In genomic region chr17:25818851-25819780, GRCm38 (mm10) we compare ENCODE assay signal across 8 mouse cellular contexts. TPM values are rescaled to one million over a fixed set of nuclear protein-coding genes. Genes with fewer than 3 reads are reported as not detected.
DNase-seq lines count a peak whose midpoint lies in the region; ATAC-seq and TF ChIP-seq lines count a peak whose summit lies in the region.

No protein-coding gene starts in this region.

- no peaks in the 10 kb centered on the region for H3K79me2 ChIP-seq in CH12.LX (replicated peaks; ENCODE audit: control insufficient read depth, extremely low read depth, insufficient read depth, poor library complexity, severe bottlenecking)

- intact Hi-C loops in heart, postnatal 10 days (cut with DNase I): no loop called here

- TF ChIP-seq CTCF in CH12.LX (conservative IDR thresholded peaks at IDR 0.05 in 1 of 2, IDR thresholded peaks at IDR 0.05 in 1 of 2; ENCODE audit: low read depth in 2 of 2, low read length in 2 of 2): no peak

- no peak for TF ChIP-seq RAD21 in CH12.LX (IDR thresholded peaks at IDR 0.05; ENCODE audit: low read depth, low read length)

- H3K36me3 ChIP-seq in heart, embryonic 12.5 days: no peaks in the 10 kb centered on the region
- H3K36me3 ChIP-seq in CH12.LX (replicated peaks in 1 of 2; ENCODE audit: control insufficient read depth in 1 of 2, insufficient read depth in 1 of 2, low read length in 1 of 2): no peaks in the 10 kb centered on the region
- no peaks in the 10 kb centered on the region for H3K36me3 ChIP-seq in embryonic facial prominence, embryonic 14.5 days (ENCODE audit: control insufficient read depth, insufficient read depth, low read length)
- H3K36me3 ChIP-seq in liver, embryonic 13.5 days: no peaks in the 10 kb centered on the region

- 6% methylated on average over 46 of the region's 46 CpGs for WGBS in heart, embryonic 12.5 days
- WGBS in embryonic facial prominence, embryonic 14.5 days: 9% methylated on average over 34 of the region's 46 CpGs
- 7% methylated on average over 46 of the region's 46 CpGs for WGBS in liver, embryonic 13.5 days (ENCODE audit: insufficient replicate concordance)

- H3K9me3 ChIP-seq in heart, embryonic 12.5 days (replicated peaks): no peaks in the 10 kb centered on the region
- H3K9me3 ChIP-seq in CH12.LX (replicated peaks; ENCODE audit: low read length): no peaks in the 10 kb centered on the region
- H3K9me3 ChIP-seq in embryonic facial prominence, embryonic 14.5 days (ENCODE audit: control insufficient read depth, low read length): no peaks in the 10 kb centered on the region
- H3K9me3 ChIP-seq in liver, embryonic 13.5 days (replicated peaks): no peaks in the 10 kb centered on the region

- peak; percentile 37; the same call in 1 of the 2 replicates for ATAC-seq in heart, embryonic 12.5 days (ENCODE audit: insufficient number of reproducible peaks, low FRiP score)
- ATAC-seq in embryonic facial prominence, embryonic 14.5 days (ENCODE audit: low read depth): no peak; the same call in 1 of the 2 replicates
- ATAC-seq in liver, embryonic 13.5 days (ENCODE audit: low read depth): peak; percentile 66

- peak overlapping the region; percentile 10 for H3K4me3 ChIP-seq in heart, embryonic 12.5 days
- peak overlapping the region in 1 of 3 experiments; percentile 15 for H3K4me3 ChIP-seq in CH12.LX (replicated peaks in 1 of 3; ENCODE audit: low read depth in 2 of 3, low read length in 2 of 3, poor library complexity in 1 of 3)
- H3K4me3 ChIP-seq in embryonic facial prominence, embryonic 14.5 days (ENCODE audit: low read depth, low read length): 0 out of 2 replicates have a peak overlapping the region, but pooled peaks have one; percentile 6
- peak overlapping the region; percentile 28 for H3K4me3 ChIP-seq in liver, embryonic 13.5 days (replicated peaks)

- no peak overlapping the region for H3K4me2 ChIP-seq in heart, embryonic 12.5 days
- H3K4me2 ChIP-seq in CH12.LX (ENCODE audit: insufficient read depth, low read depth, poor library complexity, severe bottlenecking): peak overlapping the region; percentile 76
- H3K4me2 ChIP-seq in embryonic facial prominence, embryonic 14.5 days (ENCODE audit: low read depth, low read length): peak overlapping the region; percentile 31
- peak overlapping the region; percentile 38 for H3K4me2 ChIP-seq in liver, embryonic 13.5 days

- peaks cover 9% of the 10 kb centered on the region for H3K4me1 ChIP-seq in heart, embryonic 12.5 days (replicated peaks)
- H3K4me1 ChIP-seq in CH12.LX (ENCODE audit: control insufficient read depth in 1 of 2, insufficient read depth in 2 of 2): peaks cover 12 to 17% of the 10 kb centered on the region in 2 experiments
- H3K4me1 ChIP-seq in embryonic facial prominence, embryonic 14.5 days (ENCODE audit: control insufficient read depth, insufficient read depth, low read length): peaks cover 3% of the 10 kb centered on the region
- peaks cover 19% of the 10 kb centered on the region for H3K4me1 ChIP-seq in liver, embryonic 13.5 days (replicated peaks)

- TF ChIP-seq EP300 in CH12.LX (IDR thresholded peaks at IDR 0.05; ENCODE audit: low read length): no peak

- dilution Hi-C loops in CH12.LX (cut with MboI; ENCODE audit: extremely low pct_ligation_motif_present, extremely low pct_unique_long_range_greater_than_20kb, low sequenced_read_pairs): no loop called here

- no peak for DNase-seq in heart, postnatal 10 days
- no peak for DNase-seq in CH12.LX (ENCODE audit: extremely low read depth)
- peak; percentile 21 for DNase-seq in embryonic facial prominence, embryonic 14.5 days (ENCODE audit: low spot score)
- DNase-seq in liver, embryonic 13.5 days: no peak
- no peak for DNase-seq in layer of hippocampus, adult 9-10 months (ENCODE audit: low spot score)
- DNase-seq in frontal cortex, postnatal 36 days (ENCODE audit: low spot score in 2 of 2): no peak
- DNase-seq in adrenal gland, postnatal 10 days: no peak

- H3K27ac ChIP-seq in heart, embryonic 12.5 days (ENCODE audit: poor library complexity, severe bottlenecking): no peak overlapping the region
- H3K27ac ChIP-seq in CH12.LX (ENCODE audit: insufficient read depth, low read depth): no peak overlapping the region
- H3K27ac ChIP-seq in embryonic facial prominence, embryonic 14.5 days (replicated peaks; ENCODE audit: low read depth, low read length): no peak overlapping the region
- H3K27ac ChIP-seq in liver, embryonic 13.5 days: no peak overlapping the region

- no peak for TF ChIP-seq POLR2A in CH12.LX (IDR thresholded peaks at IDR 0.05; ENCODE audit: low read depth, low read length)

- peaks cover 83% of the 10 kb centered on the region for H3K27me3 ChIP-seq in heart, embryonic 12.5 days (replicated peaks)
- peaks cover 81% of the 10 kb centered on the region for H3K27me3 ChIP-seq in CH12.LX (replicated peaks)
- peaks cover 37% of the 10 kb centered on the region for H3K27me3 ChIP-seq in embryonic facial prominence, embryonic 14.5 days (replicated peaks; ENCODE audit: control insufficient read depth, insufficient read depth, low read length)
- H3K27me3 ChIP-seq in liver, embryonic 13.5 days: peaks cover 84% of the 10 kb centered on the region

- in situ Hi-C loops in CH12.LX (cut with MboI; ENCODE audit: low pct_ligation_motif_present, low pct_unique_long_range_greater_than_20kb, low sequenced_read_pairs): no loop called here

- H3K9ac ChIP-seq in heart, embryonic 12.5 days: 0 out of 2 replicates have a peak overlapping the region, but pooled peaks have one; percentile 3
- H3K9ac ChIP-seq in CH12.LX (ENCODE audit: insufficient read depth, low read depth): no peak overlapping the region
- H3K9ac ChIP-seq in embryonic facial prominence, embryonic 14.5 days (ENCODE audit: low read depth, low read length): no peak overlapping the region; the same call in 1 of the 2 replicates
- H3K9ac ChIP-seq in liver, embryonic 13.5 days: peak overlapping the region; percentile 22; the same call in 1 of the 2 replicates

TF ChIP-seq in CH12.LX, 34 proteins besides CTCF, POLR2A, EP300 and RAD21:
- TF ChIP-seq NRF1 (IDR thresholded peaks at IDR 0.05; ENCODE audit: low read depth, low read length): peak; percentile 36; the same call in 1 of the 2 replicates
- TF ChIP-seq SIN3A (IDR thresholded peaks at IDR 0.05; ENCODE audit: low read length): no peak
- no peak for TF ChIP-seq UBTF (IDR thresholded peaks at IDR 0.05; ENCODE audit: low read depth, low read length)
- TF ChIP-seq USF1 (IDR thresholded peaks at IDR 0.05; ENCODE audit: low read depth, low read length): no peak
- TF ChIP-seq POLR2AphosphoS2 (IDR thresholded peaks at IDR 0.05; ENCODE audit: low read depth, low read length): no peak

RNA-seq across cellular contexts. Expression of gene Wdr24, which starts 4.3 kb away (rescaled TPM):
- polyA plus RNA-seq in heart, embryonic 12.5 days (2016; fragmentation: Nextera tagmentation; extraction: Ambion mirVana): 15.5 and 17.0 TPM in 2 replicates
- 10 to 100 TPM; 10.1 to 12.2 TPM for total RNA-seq in heart, postnatal 10 days (2021)
- total RNA-seq in CH12.LX (2012; rRNA removed) (27.2 and 28.6 TPM in 2 replicates), CH12.LX (2014; rRNA removed) (17.3 and 20.9 TPM in 2 replicates)
- 16.9 and 20.4 TPM in 2 replicates for polyA plus RNA-seq in CH12.LX (2012; ENCODE audit: insufficient read length, low read depth)
- 22.9 and 25.5 TPM in 2 replicates for polyA plus RNA-seq in embryonic facial prominence, embryonic 14.5 days (2014; fragmentation: Nextera tagmentation; extraction: Ambion mirVana)
- 11.9 and 14.2 TPM in 2 replicates for polyA plus RNA-seq in liver, embryonic 13.5 days (2015; fragmentation: Nextera tagmentation; extraction: Ambion mirVana)
- total RNA-seq in adrenal gland, postnatal 10 days (2021): 10 to 100 TPM; 17.6 to 23.1 TPM

RNA-seq across cellular contexts. Expression of gene Jmjd8, which starts 9.6 kb away (rescaled TPM):
- polyA plus RNA-seq in heart, embryonic 12.5 days (2016; fragmentation: Nextera tagmentation; extraction: Ambion mirVana): 38.1 and 41.8 TPM in 2 replicates
- total RNA-seq in heart, postnatal 10 days (2021): 10 to 100 TPM; 33.7 to 34.5 TPM
- 7.7 and 9.3 TPM in 2 replicates for total RNA-seq in CH12.LX (2012; rRNA removed)
- 4.8 and 6.1 TPM in 2 replicates for total RNA-seq in CH12.LX (2014; rRNA removed)
- polyA plus RNA-seq in CH12.LX (2012; ENCODE audit: insufficient read length, low read depth): 8.3 and 8.5 TPM in 2 replicates
- polyA plus RNA-seq in embryonic facial prominence, embryonic 14.5 days (2014; fragmentation: Nextera tagmentation; extraction: Ambion mirVana): 35.2 and 36.2 TPM in 2 replicates
- polyA plus RNA-seq in liver, embryonic 13.5 days (2015; fragmentation: Nextera tagmentation; extraction: Ambion mirVana): 21.7 and 26.9 TPM in 2 replicates
- total RNA-seq in adrenal gland, postnatal 10 days (2021): 10 to 100 TPM; 54.9 to 62.3 TPM

RNA-seq across cellular contexts. Expression of gene Fbxl16, which starts 10.2 kb away (rescaled TPM):
- polyA plus RNA-seq in heart, embryonic 12.5 days (2016; fragmentation: Nextera tagmentation; extraction: Ambion mirVana): 1.4 and 1.6 TPM in 2 replicates
- total RNA-seq in heart, postnatal 10 days (2021): 1 to 10 TPM in 1 of 2 experiments, under 1 TPM in 1; 0.67 to 1.2 TPM
- total RNA-seq in CH12.LX (2012; rRNA removed) (not detected in 2 replicates), CH12.LX (2014; rRNA removed) (not detected in 2 replicates)
- polyA plus RNA-seq in CH12.LX (2012; ENCODE audit: insufficient read length, low read depth): not detected in 2 replicates
- 3.4 and 3.5 TPM in 2 replicates for polyA plus RNA-seq in embryonic facial prominence, embryonic 14.5 days (2014; fragmentation: Nextera tagmentation; extraction: Ambion mirVana)
- 0.05 and 0.32 TPM in 2 replicates for polyA plus RNA-seq in liver, embryonic 13.5 days (2015; fragmentation: Nextera tagmentation; extraction: Ambion mirVana)
- total RNA-seq in adrenal gland, postnatal 10 days (2021): 10 to 100 TPM; 11.6 to 14.5 TPM

RNA-seq across cellular contexts. Expression of gene Stub1, which starts 14.1 kb away (rescaled TPM):
- polyA plus RNA-seq in heart, embryonic 12.5 days (2016; fragmentation: Nextera tagmentation; extraction: Ambion mirVana): 271 and 272 TPM in 2 replicates
- total RNA-seq in heart, postnatal 10 days (2021): 100 to 1,000 TPM; 123 to 132 TPM
- total RNA-seq in CH12.LX (2012; rRNA removed) (98.3 and 107 TPM in 2 replicates), CH12.LX (2014; rRNA removed) (60.4 and 62.9 TPM in 2 replicates)
- polyA plus RNA-seq in CH12.LX (2012; ENCODE audit: insufficient read length, low read depth): 84.8 and 87.1 TPM in 2 replicates
- polyA plus RNA-seq in embryonic facial prominence, embryonic 14.5 days (2014; fragmentation: Nextera tagmentation; extraction: Ambion mirVana): 314 and 351 TPM in 2 replicates
- polyA plus RNA-seq in liver, embryonic 13.5 days (2015; fragmentation: Nextera tagmentation; extraction: Ambion mirVana): 130 TPM in 2 replicates
- total RNA-seq in adrenal gland, postnatal 10 days (2021): 100 to 1,000 TPM; 138 to 157 TPM

RNA-seq across cellular contexts. Expression of gene Rhbdl1, which starts 18.0 kb away (rescaled TPM):
- polyA plus RNA-seq in heart, embryonic 12.5 days (2016; fragmentation: Nextera tagmentation; extraction: Ambion mirVana): 1.6 and 2.4 TPM in 2 replicates
- total RNA-seq in heart, postnatal 10 days (2021): 1 to 10 TPM; 2.2 to 2.6 TPM
- total RNA-seq in CH12.LX (2012; rRNA removed) (1.9 and 2.4 TPM in 2 replicates), CH12.LX (2014; rRNA removed) (not detected in 2 replicates)
- 2.8 and 4.6 TPM in 2 replicates for polyA plus RNA-seq in CH12.LX (2012; ENCODE audit: insufficient read length, low read depth)
- polyA plus RNA-seq in embryonic facial prominence, embryonic 14.5 days (2014; fragmentation: Nextera tagmentation; extraction: Ambion mirVana): 2.8 and 3.3 TPM in 2 replicates
- polyA plus RNA-seq in liver, embryonic 13.5 days (2015; fragmentation: Nextera tagmentation; extraction: Ambion mirVana): 0.20 and 0.30 TPM in 2 replicates
- total RNA-seq in adrenal gland, postnatal 10 days (2021): 10 to 100 TPM; 11.9 to 14.6 TPM

Comparison
In these comparisons a context has a peak if more than half of its experiments do, and no peak if none do; other contexts are left out.
1. H3K9ac ChIP-seq: peak in heart, embryonic 12.5 days (single experiment) and liver, embryonic 13.5 days (single experiment); none in CH12.LX (single experiment) and embryonic facial prominence, embryonic 14.5 days (single experiment).